Mouse (Mus musculus) kidney, postnatal 36 days (tissue): ENCODE measurements around the gene Myo15b.

Experiments used
- DNase-seq, 2 experiments: peaks; one replicate each; pipeline ENCODE4 v3.0.0; 2021 to 2022; ENCODE audit warnings: mixed read lengths in 2 of 2

The Myo15b gene

GRCm38 (mm10) chr11:115903384-115904230 lies 45.4 kb downstream of the Myo15b start:
- DNase-seq: peak; percentile 43 to 51

- DNase-seq: peak; percentile 27 to 42
Measured at GRCm38 (mm10) chr11:115904231-115904955, 46.2 kb downstream of the Myo15b start.

- DNase-seq: peak in 1 of 2 experiments; percentile 35
Measured at GRCm38 (mm10) chr11:115904956-115905790, 47.0 kb downstream of the Myo15b start.

- peak; percentile 64 to 65 for DNase-seq
Measured at GRCm38 (mm10) chr11:115906116-115906515, 47.9 kb downstream of the Myo15b start.

- DNase-seq: peak; percentile 55 to 57
Measured at GRCm38 (mm10) chr11:115906521-115906920, 48.3 kb downstream of the Myo15b start.

- DNase-seq: no peak
Measured at GRCm38 (mm10) chr11:115911134-115911561, 52.9 kb downstream of the Myo15b start.

GRCm38 (mm10) chr11:115911632-115912376 lies 53.6 kb downstream of the Myo15b start, which contains the start of gene Smim6:
Gene Smim6, plus strand, starts transcription at chr11:115912017.
- DNase-seq: peak; percentile 77 to 85

GRCm38 (mm10) chr11:115916579-115916978 lies 58.4 kb downstream of the Myo15b start:
- DNase-seq: no peak

GRCm38 (mm10) chr11:115918637-115919036 lies 60.4 kb downstream of the Myo15b start:
- DNase-seq: no peak

- no peak for DNase-seq
Measured at GRCm38 (mm10) chr11:115919073-115919472, 60.9 kb downstream of the Myo15b start.

GRCm38 (mm10) chr11:115920110-115920818 lies 62.1 kb downstream of the Myo15b start:
- peak; percentile 67 to 87 for DNase-seq

GRCm38 (mm10) chr11:115921986-115922385 lies 63.8 kb downstream of the Myo15b start:
- no peak for DNase-seq

GRCm38 (mm10) chr11:115929031-115929430 lies 70.8 kb downstream of the Myo15b start:
- DNase-seq: no peak

GRCm38 (mm10) chr11:115929818-115930217 lies 71.6 kb downstream of the Myo15b start:
- no peak for DNase-seq

- no peak for DNase-seq
Measured at GRCm38 (mm10) chr11:115931235-115931634, 73.0 kb downstream of the Myo15b start.

- peak; percentile 98 to 99 for DNase-seq
Measured at GRCm38 (mm10) chr11:115933108-115933746, 75.0 kb downstream of the Myo15b start, which contains the start of the genes Sap30bp and Recql5. Gene Sap30bp, plus strand, starts transcription at chr11:115933282. Gene Recql5, minus strand, starts transcription at chr11:115933477.

GRCm38 (mm10) chr11:115933747-115934110 lies 75.5 kb downstream of the Myo15b start:
- no peak for DNase-seq

GRCm38 (mm10) chr11:115939690-115940329 lies 81.6 kb downstream of the Myo15b start:
- peak; percentile 72 to 84 for DNase-seq

- no peak for DNase-seq
Measured at GRCm38 (mm10) chr11:115941980-115942379, 83.8 kb downstream of the Myo15b start.
